Mouse (Mus musculus): Measurements from ENCODE around the gene Zfp84. TPM values are rescaled to one million over a fixed set of nuclear protein-coding genes. Genes with fewer than 3 reads are reported as not detected.
"Not testable (repeated sequence)": the region's sequence is repeated elsewhere in the genome, so short reads cannot be mapped to it uniquely, and the experiment has no call there.

Gene Zfp84
- 10 to 100 TPM in 3 of 4 experiments, 1 to 10 TPM in 1; 9.9 to 12.2 (median 10.7) TPM for total RNA-seq (2022)

- DNase-seq (ENCODE audit: low spot score): peak; percentile 97
These were observed at the start of gene Zfp84 for GRCm38 (mm10) chr7:29768090-29768900. Gene Zfp84, plus strand, starts transcription at chr7:29768552.

- DNase-seq (ENCODE audit: low spot score): not testable (repeated sequence)
These were observed 42.8 kb upstream of the Zfp84 start for GRCm38 (mm10) chr7:29725461-29726142.

- not testable (repeated sequence) for DNase-seq (ENCODE audit: low spot score)
These were observed 41.5 kb upstream of the Zfp84 start, which contains the start of gene Catsperg2 for GRCm38 (mm10) chr7:29726860-29727259. Gene Catsperg2, minus strand, starts transcription at chr7:29727032.

DNA sequence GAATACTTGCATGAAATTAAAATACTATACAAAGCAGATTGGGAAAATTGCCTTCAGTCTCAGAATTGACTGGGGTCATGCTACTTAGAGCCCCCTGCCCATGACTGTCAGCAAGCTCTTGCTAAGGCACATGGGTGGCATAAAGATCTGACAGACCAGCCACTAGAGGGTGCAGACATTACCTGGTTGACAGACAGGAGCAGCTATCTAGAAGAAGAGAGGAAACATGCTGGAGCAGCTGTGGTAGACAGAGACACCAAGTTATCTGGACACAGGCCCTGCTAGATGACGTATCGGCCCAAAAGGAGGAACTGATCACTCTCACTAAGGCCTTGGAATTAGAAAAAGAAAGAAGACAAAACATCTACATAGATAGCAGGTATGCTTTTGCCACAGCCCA, 40.3 kb upstream of the Zfp84 start:
- no peak for DNase-seq (ENCODE audit: low spot score)

- DNase-seq (ENCODE audit: low spot score): no peak
These were observed 26.1 kb upstream of the Zfp84 start for GRCm38 (mm10) chr7:29742258-29742657.

DNA sequence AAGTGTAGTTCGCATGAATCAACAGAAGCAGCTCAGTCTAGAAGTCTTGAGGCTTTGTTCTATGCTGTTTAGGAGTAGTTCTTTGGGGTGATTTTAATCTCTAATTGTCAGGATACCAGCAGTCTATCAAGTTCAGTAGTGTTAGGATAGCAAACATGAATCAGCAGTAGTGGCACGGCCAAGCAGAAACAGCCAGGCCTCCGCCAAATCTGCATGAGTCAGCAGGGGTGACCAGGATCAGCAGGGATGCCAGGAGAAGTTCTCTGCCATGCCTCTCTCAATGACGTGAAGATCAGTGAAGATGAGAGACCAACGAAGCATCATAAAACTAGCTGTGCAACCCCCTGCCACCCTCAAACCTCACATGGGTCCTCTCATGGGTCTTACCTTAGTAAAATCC, 7.9 kb upstream of the Zfp84 start:
- no peak for DNase-seq (ENCODE audit: low spot score)

DNA sequence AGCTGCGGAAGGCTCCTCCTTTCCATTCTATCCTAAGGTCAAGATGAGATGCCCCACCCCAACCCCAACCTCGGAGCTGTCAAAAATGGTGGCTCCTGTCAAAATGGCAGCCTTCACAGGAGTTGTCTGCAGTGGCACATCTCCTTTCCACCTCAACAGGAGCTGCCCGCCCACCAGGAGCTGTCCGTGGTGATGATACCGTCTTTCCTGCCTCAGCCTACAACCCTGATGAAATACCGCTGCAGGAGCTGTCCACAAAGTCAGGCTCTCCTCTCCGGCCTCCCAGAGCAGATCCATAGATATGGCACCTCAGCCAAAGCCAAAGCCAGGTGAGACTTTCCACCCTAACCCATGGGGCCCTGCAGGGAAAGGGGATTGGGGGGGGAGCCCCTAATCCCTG, 3.6 kb upstream of the Zfp84 start:
- no peak for DNase-seq (ENCODE audit: low spot score)

- DNase-seq (ENCODE audit: low spot score): peak; percentile 90
These were observed 1.2 kb upstream of the Zfp84 start for GRCm38 (mm10) chr7:29767058-29767686.

DNA sequence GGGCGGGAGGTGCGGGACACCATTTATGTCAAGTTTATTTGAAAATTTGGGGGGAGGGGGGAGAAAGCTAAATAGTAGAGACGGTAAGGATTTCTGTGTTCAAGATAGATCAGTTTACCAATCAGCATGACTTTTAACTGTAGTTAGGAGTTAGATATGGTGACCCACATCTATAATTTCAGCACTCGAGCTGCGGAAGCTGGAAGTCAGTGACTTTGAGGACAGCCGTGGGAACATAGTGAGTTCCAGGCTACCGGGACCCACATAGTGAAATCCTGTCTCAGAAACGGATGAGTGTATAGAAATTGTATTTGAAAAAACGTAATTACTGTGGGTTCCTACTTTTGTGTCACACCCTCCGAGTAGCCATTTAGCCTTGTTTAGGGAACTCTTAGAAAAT, 628 bp downstream of the Zfp84 start:
- no peak for DNase-seq (ENCODE audit: low spot score)

DNA sequence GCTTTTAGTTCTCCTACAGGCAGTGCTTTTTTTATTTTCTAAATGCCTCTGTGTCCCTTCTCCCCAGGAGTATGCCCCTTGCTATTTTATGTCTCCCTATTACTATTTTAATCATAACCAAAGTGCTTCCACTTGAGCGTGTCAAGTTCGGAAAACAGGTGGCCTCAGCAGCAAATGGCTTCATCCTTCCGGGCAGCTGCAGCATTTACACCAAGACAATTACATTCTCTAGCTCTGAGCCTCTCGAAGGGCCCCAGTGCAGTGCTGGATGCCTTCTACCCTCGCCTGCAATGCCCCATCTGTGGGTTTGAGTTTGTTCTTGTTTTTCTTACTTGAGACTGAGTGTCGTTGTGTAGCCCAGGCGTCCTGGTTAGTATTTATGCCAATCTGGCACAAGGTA, 5.2 kb downstream of the Zfp84 start:
- no peak for DNase-seq (ENCODE audit: low spot score)

DNA sequence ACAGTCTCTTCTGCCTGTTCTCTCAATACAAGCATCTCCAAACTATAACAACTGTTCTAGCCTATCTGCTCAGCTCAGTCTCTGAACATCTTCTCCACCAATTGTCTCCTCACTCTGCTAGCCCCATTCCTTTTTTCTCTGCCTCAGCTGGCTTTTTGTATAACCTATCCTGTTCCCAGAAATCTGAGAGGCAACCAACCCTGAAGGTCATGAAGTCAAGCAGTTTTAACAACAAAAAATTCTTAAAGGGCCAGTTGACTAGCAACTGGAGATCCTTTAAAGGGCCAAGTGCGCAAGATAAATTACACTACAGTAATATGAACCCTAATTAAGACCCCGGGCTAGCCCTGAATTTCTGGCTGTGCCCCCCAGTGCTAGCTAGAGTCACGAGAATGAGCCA, 6.0 kb downstream of the Zfp84 start:
- DNase-seq (ENCODE audit: low spot score): no peak

GRCm38 (mm10) chr7:29776568-29776967, 8.2 kb downstream of the Zfp84 start:
- no peak for DNase-seq (ENCODE audit: low spot score)

DNA sequence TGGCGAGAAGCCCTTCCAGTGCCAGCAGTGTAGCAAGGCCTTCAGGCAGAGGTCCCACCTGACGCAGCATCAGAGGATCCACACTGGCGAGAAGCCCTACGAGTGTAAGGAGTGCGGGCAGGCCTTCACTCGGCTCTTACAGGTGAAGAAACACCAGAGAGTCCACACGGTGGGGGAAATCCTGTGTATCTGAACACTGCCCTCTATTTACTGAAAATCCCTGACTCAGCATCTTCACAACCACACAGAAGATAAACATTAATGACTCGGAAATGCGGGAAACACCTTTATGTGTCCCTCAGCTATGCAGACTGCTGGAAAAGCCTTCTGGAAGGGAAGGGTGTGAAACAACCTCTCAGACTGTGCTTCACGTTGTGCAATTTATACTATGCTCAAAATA, 9.0 kb downstream of the Zfp84 start:
- no peak for DNase-seq (ENCODE audit: low spot score)

DNA sequence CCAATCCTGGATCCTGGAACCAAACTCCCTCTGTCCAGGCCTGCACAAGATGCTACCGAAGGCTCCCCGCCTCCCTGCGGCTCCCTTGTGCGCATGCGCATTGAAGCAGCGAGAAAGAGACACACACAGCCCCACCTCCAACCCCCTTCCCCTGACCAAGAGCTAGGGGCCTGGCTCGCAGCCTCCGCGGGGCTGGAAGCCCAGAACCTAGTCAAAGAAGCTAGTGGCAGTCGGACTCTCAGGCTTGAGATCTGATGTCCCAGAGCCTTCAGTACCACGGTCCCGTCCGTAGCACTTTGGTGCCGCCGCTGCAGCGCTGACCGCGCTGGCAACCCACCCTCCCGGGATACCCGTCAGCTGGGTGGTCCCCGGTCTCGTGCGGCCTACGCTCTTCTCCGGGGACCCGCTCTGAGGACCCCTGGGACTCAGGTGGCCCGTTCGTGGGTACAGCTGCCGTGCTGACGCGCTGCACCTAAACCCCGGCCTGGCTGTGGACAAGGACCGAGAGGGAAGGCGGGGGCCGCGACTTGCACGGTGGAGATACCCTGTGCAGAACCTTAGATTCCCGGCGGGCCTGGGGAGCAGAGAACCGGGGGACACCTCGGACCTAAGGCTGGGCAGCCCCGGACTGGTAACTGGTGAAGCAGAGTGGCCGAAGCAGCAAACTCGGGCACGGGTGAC, 15.7 kb downstream of the Zfp84 start, which contains the start of gene Zfp30:
Gene Zfp30 (plus strand): TSS at position 128 of the 681 bp plus-strand sequence.
- DNase-seq (ENCODE audit: low spot score): peak; percentile 78

GRCm38 (mm10) chr7:29785023-29785422, 16.7 kb downstream of the Zfp84 start:
- DNase-seq (ENCODE audit: low spot score): no peak

- no peak for DNase-seq (ENCODE audit: low spot score)
These were observed 17.5 kb downstream of the Zfp84 start for GRCm38 (mm10) chr7:29785888-29786287.

- no peak for DNase-seq (ENCODE audit: low spot score)
These were observed 24.6 kb downstream of the Zfp84 start for GRCm38 (mm10) chr7:29792906-29793305.

DNA sequence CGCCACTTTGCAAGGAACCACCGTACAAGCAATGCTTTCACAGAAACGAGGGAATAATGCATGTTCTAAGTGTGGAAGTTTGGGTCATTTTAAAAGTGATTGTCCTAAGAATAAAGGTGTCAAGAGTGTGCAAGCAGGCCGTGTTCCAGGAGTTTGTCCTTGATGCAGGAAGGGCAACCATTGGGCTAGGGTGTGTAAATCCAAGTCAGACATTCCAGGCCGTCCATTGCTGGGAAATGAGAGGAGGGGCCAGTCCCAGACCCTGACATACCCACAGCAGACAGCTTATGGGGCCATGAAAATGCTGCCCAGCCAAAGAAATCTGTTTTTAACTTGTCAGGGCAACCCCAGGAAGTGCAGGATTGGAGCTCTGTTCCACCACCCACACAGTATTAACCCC, 38.7 kb downstream of the Zfp84 start:
- no peak for DNase-seq (ENCODE audit: low spot score)

DNA sequence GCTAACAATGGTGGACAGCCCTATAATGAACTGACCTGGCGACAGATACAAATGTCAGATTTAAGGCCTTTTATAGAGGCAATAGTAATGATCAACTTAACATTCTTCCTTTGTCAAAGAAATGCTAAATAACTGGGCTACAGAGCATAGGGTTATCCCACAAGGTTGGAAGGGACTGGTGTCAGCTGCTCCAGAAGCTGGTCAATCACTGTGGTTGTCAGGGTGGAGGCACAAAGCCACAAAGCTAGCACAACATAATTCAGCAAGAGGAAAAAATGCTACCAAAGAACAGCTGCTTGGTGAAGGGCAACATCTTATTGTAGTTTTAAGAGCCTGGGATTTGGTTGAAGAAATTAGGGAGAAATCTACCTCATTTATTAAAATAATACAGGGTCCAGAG, 43.9 kb downstream of the Zfp84 start:
- DNase-seq (ENCODE audit: low spot score): no peak

- no peak for DNase-seq (ENCODE audit: low spot score)
These were observed 46.0 kb downstream of the Zfp84 start for GRCm38 (mm10) chr7:29814381-29814780.

DNA sequence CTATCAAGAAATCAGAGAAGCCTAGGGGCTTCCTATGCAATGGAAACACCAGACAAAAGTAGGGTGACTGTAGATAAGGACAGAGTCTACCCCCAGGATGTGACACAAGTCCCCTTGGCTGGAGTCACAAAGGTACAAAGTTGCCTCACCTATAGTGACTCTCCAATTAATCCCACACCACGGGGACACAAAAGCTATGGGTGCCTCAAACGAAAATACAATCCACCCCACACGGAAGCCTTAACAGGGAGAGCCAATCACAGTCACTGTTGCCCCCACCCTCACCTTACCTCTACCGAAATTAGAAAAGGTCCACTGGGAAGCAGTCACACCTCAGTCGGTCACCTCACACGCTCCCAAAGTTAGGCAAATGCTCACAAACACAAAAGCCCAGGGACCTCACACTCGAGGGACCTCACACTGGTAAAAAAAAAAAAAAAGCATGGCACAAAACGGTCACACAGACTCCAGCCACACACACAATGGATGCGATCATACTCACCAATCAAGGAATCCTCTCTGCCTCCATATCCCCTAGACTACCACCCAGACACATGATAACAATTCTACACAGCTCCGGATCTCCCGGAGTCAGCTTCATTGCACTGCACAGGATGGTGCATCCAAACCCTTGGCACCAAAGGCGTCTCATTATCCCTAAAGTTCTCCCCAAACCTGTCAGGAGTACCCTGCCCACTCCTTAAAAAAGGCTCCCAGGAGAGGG, 46.9 kb downstream of the Zfp84 start:
- no peak for DNase-seq (ENCODE audit: low spot score)
